Mouse (Mus musculus): Measurements from ENCODE around the gene Rerg. TPM values are rescaled to one million over a fixed set of nuclear protein-coding genes. Genes with fewer than 3 reads are reported as not detected.

Gene Rerg
- polyA plus RNA-seq, 1 experiment from 2014 or later = 5.7 TPM

DNA sequence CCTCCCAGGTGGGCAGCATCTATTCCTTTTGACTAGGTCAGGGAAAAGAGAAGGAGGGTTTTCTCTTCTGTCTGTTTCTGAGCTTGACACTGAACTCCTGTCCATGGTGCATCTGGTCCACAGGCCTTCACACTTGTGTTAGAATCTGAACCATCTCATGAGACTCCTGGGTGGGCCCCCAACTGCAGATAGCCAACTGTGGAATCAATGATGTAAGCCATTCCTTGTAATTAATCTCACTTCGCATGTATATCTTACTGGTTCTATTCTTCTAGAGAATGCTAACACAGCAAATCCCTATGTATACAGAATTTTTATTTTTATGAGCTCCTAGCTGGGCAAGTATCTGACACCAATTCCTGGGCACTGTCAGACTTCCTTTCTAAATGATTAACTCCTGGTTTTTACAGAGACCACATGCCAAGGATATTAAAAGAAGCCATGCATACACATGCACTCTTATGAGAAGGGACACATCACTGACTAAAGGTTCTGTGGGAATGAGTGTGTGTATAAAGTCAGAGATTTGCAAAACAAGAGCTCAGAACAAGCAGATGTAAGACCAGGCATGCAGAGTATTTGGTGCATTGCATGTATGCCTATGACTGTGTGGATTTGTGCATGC is 53.3 kb downstream of the Rerg start:
- H3K27ac ChIP-seq = no peak overlapping the region
- no peak for ATAC-seq (replicated peaks)

DNA sequence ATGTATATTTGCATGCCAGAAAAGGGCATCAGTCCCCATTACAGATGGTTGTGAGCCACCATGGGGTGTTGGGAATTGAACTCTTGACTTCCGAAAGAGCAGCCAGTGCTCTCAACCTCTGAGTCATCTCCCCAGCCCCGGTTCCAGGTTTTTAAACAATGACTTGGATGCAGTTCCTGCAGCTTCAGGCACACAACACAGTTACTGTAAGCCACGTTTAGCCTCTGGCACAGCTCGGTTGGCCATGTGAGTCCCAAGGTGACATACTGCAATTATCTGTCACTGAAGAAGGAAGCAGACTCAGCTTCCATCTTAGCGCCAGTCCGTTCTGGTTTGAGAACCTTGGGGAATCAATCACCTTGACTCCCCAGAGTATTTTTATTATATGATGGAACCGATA is 55.4 kb downstream of the Rerg start:
- H3K4me3 ChIP-seq = no peak overlapping the region
- no peak overlapping the region for H3K27ac ChIP-seq
- no peaks in the 10 kb centered on the region for H3K4me1 ChIP-seq
- no peaks in the 10 kb centered on the region for H3K9me3 ChIP-seq
- H3K27me3 ChIP-seq (replicated peaks) = no peaks in the 10 kb centered on the region
- H3K36me3 ChIP-seq (replicated peaks) = no peaks in the 10 kb centered on the region
- no peak for ATAC-seq (replicated peaks)
- WGBS = 86% methylated on average over 7 of the region's 7 CpGs
- H3K9ac ChIP-seq = no peak overlapping the region
- H3K4me2 ChIP-seq = no peak overlapping the region

More for the DNA sequence above, 53.3 kb downstream of the Rerg start:
- H3K9me3 ChIP-seq = no peaks in the 10 kb centered on the region
- no peak overlapping the region for H3K4me2 ChIP-seq
- H3K36me3 ChIP-seq (replicated peaks) = no peaks in the 10 kb centered on the region
- no peaks in the 10 kb centered on the region for H3K27me3 ChIP-seq (replicated peaks)
- no peak overlapping the region for H3K9ac ChIP-seq
- H3K4me1 ChIP-seq = no peaks in the 10 kb centered on the region
- H3K4me3 ChIP-seq = no peak overlapping the region
- 82% methylated on average over 1 of the region's 1 CpGs for WGBS

DNA sequence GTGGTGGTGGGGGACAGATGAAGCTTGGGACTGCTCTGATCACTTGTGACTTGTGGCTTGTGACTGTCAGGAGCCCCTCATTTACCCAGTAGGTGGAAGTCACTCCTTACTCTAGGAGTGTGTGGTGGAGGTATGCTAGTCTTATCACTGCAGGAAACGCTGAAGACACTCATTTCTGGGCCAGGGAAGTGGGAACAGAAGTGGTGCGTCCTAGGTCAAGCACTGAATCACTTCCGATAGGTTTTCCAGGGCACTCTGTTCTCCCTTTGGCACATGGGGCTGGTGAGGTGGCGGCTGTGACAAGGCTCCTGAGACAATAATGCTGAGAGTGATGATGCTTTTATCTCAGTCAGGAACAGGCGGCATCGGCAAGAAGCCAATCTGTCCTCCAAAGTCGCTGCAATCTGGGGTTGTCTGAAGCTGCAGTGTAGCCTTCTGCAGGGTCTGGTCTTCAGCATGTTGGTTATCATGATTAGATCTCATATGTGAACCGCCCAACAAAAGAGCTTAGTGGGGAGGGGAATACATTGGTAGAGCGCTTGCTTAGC is 59.0 kb downstream of the Rerg start:
- WGBS = 93% methylated on average over 9 of the region's 9 CpGs
- Histone ChIP-seq H3K27me3 (replicated peaks) (no peaks in the 10 kb centered on the region), H3K4me2 (no peak overlapping the region), H3K4me3 (no peak overlapping the region), H3K9ac (no peak overlapping the region), H3K27ac (no peak overlapping the region), H3K36me3 (replicated peaks) (no peaks in the 10 kb centered on the region), H3K4me1 (no peaks in the 10 kb centered on the region), H3K9me3 (no peaks in the 10 kb centered on the region)
- ATAC-seq (replicated peaks) = no peak

DNA sequence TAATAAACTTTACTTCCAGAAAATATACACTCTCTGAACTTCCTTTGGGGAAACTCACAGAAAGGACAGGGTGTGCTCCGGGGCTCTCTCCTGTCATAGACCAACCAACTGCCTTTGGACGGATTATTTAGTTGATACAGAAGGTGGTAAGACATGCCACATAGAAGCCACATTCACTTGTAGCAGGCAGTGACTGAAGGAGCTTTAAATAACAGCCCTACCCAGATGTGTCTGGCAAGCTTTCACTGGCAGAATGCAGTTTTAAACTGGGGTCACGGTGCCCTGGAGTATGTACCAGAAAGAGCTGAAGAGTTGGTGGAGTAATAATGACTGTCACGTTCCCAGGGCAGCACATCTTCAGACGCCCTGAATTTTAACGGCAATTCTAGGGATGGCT is 59.5 kb downstream of the Rerg start:
- Histone ChIP-seq H3K4me1 (no peaks in the 10 kb centered on the region), H3K27ac (no peak overlapping the region), H3K9ac (no peak overlapping the region), H3K4me3 (no peak overlapping the region), H3K36me3 (replicated peaks) (no peaks in the 10 kb centered on the region), H3K4me2 (no peak overlapping the region), H3K27me3 (replicated peaks) (no peaks in the 10 kb centered on the region), H3K9me3 (no peaks in the 10 kb centered on the region)
- WGBS = 84% methylated on average over 6 of the region's 6 CpGs
- ATAC-seq (replicated peaks) = no peak

DNA sequence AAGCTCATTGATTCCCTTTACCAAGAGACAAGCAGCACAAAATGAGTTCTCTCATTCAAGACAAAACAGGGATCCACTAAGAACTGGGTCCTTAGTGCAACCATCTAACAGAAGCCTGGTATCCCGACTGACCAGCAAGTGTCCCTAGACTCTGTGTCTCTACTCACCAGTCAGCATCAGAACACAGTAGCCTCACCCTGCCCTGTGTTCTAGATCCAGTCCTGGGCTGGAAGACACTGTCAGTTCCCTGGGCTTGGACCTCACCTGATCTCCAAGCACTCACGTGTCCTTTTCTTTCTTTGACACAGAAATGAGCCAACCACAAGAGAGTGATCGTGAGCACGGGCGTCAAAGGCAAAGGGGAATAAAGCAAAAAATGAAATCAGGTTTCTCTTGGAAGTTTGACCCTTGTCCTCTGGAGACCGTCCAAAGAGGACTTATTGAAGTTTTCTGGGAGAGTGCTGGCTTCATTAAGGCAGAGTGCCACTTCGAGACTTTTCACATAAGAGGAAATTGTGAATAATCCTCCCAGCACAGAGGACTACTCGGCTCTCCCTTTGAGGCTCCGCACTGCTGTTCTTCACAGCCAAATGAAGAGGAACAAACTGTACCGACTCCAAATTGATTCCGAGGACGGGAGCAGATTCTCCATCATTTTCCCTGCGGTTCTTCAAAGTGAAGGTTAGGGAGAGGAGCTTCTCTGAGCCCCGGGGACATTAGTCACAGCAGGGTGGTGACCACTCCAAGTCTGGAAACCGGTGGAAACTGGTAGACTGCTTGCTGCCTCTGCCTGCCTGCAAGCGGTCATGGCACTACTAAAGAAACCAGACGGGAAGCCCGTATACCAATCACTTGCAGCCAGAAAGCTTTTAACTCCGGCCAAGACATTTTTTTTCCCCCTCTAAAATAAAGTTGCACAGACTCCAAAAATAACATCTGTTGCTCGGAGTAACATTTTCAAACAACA is 60.2 kb downstream of the Rerg start:
- no peak overlapping the region for H3K4me3 ChIP-seq
- no peaks in the 10 kb centered on the region for H3K4me1 ChIP-seq
- no peak overlapping the region for H3K4me2 ChIP-seq
- no peak for ATAC-seq (replicated peaks)
- H3K9ac ChIP-seq = no peak overlapping the region
- no peaks in the 10 kb centered on the region for H3K27me3 ChIP-seq (replicated peaks)
- WGBS = 80% methylated on average over 20 of the region's 20 CpGs
- no peak overlapping the region for H3K27ac ChIP-seq
- H3K9me3 ChIP-seq = no peaks in the 10 kb centered on the region
- H3K36me3 ChIP-seq (replicated peaks) = no peaks in the 10 kb centered on the region

DNA sequence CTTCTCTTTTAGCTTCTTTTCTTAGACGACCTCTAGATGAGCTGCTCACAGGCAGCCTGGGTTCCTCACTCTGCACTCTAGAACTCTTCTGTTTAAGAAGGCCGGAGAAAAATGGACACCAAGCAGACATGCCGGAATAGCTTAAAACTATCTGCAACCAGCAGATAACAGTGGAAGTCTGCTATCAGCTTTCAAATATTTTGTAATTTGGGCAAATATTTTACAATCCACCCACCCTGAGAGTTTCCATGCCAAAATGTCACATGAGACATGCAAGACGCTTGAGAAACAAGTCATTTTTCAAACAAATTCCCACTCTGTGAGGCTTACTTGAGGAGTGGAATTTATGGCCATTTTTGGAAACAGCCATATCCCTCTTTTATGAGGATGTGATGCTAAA is 65.0 kb downstream of the Rerg start:
- Histone ChIP-seq H3K36me3 (replicated peaks) (no peaks in the 10 kb centered on the region), H3K4me3 (no peak overlapping the region), H3K27ac (no peak overlapping the region), H3K4me1 (no peaks in the 10 kb centered on the region), H3K9ac (no peak overlapping the region), H3K27me3 (replicated peaks) (no peaks in the 10 kb centered on the region), H3K4me2 (no peak overlapping the region), H3K9me3 (no peaks in the 10 kb centered on the region)
- no peak for ATAC-seq (replicated peaks)
- WGBS = 90% methylated on average over 4 of the region's 4 CpGs

DNA sequence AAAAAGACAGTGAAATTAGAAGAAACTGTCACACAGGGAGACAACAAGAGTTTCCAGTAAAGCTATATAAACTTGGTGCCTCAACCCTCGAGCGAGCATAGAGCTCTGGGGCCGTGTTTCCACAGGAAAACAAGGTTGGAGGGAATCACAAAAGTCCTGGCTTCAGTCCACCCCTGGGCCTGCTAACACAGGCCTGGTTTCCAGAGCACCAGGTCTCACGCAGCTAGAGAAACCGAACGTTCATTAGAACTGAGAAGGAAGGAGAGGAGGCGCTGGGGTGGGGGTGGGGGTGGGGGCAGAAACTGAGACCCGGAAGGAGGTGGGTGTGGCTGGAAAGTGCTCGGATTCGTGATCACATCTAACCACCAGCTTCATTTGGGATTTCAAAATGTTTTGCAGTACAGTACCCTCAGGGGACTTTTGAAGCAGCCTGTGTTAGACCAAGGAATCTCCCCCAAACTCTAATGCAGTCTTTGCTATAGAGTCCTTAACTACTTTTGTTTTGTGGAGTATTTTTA is 67.6 kb downstream of the Rerg start:
- no peaks in the 10 kb centered on the region for H3K27me3 ChIP-seq (replicated peaks)
- no peak overlapping the region for H3K27ac ChIP-seq
- H3K36me3 ChIP-seq (replicated peaks) = no peaks in the 10 kb centered on the region
- no peak overlapping the region for H3K9ac ChIP-seq
- H3K4me2 ChIP-seq = no peak overlapping the region
- no peak for ATAC-seq (replicated peaks)
- 0 out of 2 replicates have a peak, but pooled peaks cover 3% of the 10 kb centered on the region for H3K4me1 ChIP-seq
- H3K9me3 ChIP-seq = no peaks in the 10 kb centered on the region
- H3K4me3 ChIP-seq = no peak overlapping the region
- 51% methylated on average over 10 of the region's 10 CpGs for WGBS

DNA sequence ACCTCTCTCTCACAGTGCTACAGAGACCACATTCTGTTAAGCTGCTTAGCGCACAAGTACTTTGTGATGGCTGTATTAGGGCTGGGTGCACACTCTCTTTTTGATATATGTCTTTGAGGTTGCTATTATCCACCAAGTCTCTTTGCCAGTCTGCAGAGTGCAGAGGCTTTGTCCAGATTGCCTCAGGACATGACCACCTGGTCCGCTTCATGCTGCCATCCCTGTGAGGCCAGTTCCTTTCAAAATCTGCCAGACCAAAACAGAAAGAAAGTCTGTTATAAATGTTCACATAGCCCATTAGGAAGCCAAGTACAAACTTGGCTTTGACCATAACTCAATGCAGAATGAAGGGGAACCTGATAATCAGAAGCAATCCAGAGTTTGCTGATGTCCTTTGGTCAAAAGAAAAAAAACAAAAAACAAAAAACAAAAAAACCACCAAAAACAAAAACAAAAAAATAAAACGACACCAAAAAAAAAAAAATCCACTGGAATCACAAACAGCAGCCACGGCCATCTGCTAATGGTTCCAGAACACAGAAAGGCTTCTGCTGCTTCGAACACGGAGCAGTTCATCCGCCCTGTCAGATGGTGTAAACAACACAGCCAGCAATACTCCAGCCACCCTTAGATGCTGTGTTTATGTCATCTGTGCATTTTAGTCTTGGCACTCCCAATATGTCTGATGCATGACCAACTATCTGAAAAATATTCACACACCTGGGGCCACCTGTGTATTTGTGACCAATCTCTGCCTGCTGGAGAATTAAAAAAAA is 68.2 kb downstream of the Rerg start:
- H3K27me3 ChIP-seq (replicated peaks) = no peaks in the 10 kb centered on the region
- H3K4me3 ChIP-seq = no peak overlapping the region
- WGBS = 81% methylated on average over 7 of the region's 7 CpGs
- no peaks in the 10 kb centered on the region for H3K36me3 ChIP-seq (replicated peaks)
- H3K27ac ChIP-seq = no peak overlapping the region
- H3K9ac ChIP-seq = no peak overlapping the region
- 0 out of 2 replicates have a peak, but pooled peaks cover 3% of the 10 kb centered on the region for H3K4me1 ChIP-seq
- no peak overlapping the region for H3K4me2 ChIP-seq
- ATAC-seq (replicated peaks) = no peak
- H3K9me3 ChIP-seq = no peaks in the 10 kb centered on the region

DNA sequence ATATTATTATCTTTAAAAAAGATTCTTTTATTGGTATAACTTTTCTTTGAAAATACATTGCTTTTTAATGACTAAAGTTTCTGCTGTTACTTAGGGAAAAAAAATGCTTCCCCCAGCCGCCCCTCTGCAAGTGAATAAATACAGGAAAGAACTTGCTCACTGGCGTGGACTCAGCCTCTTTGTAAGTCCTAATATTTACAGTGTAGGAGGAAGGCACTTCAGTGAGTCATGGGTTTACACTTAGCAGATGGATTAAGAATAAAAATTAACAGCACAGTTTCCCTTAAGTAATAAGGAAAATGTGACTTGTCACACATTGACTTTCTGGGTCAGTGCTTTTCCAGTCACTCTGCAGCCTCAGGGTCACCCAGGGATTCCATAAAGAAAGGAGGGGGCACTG is 70.0 kb downstream of the Rerg start:
- Histone ChIP-seq H3K4me3 (no peak overlapping the region), H3K4me2 (no peak overlapping the region), H3K9ac (no peak overlapping the region), H3K4me1 (0 out of 2 replicates have a peak, but pooled peaks cover 3% of the 10 kb centered on the region), H3K36me3 (replicated peaks) (no peaks in the 10 kb centered on the region), H3K27ac (no peak overlapping the region), H3K9me3 (no peaks in the 10 kb centered on the region), H3K27me3 (replicated peaks) (no peaks in the 10 kb centered on the region)
- no peak for ATAC-seq (replicated peaks)
- 74% methylated on average over 2 of the region's 2 CpGs for WGBS

DNA sequence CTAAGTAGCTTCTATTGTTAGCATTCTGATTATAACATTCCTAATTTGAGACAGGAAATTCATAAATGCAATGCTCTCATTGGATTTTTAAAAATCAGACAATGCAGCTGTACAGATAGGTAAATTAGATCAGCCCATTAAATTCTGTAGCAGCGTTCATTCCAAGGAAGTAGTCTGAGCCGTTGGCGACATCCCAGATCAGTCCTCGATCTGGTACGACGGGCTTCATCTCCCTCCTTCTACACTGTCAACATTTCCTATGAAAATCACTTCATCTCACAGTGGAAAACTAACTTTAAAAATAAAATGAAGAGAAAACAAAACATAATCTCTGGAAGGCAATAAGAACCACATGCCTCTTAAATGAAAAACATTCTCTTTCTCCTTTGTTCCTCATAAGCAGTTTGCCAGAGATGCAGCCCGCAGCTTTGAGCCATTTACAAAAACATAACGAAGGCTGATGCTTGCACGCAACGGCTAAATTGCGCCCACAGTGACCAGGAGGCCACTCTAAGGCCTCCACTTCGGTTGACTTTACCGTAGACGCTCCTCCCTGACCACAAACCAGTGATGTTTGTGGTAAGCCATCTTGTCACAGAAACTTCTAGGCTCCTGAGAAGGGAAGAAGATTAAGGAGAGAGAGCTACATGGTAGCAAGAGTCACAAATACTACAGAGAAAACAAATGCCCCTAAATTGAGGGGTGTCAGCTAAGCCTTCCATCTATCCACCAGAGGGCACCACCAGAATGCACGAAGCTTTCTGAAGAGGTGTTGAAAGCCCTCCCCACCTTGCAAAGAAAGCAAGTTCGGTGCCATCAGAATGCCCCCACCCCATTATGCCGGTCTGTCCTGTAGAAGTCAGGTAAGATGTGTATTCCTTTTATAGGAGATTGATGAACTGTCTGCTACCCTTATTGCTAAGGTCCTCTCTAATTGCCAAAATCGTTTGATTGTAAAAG is 71.8 kb downstream of the Rerg start:
- H3K27ac ChIP-seq = no peak overlapping the region
- no peaks in the 10 kb centered on the region for H3K36me3 ChIP-seq (replicated peaks)
- no peak overlapping the region for H3K4me3 ChIP-seq
- no peak overlapping the region for H3K9ac ChIP-seq
- 57% methylated on average over 18 of the region's 18 CpGs for whole genome bisulfite sequencing
- no peak overlapping the region for H3K4me2 ChIP-seq
- no peak for ATAC-seq (replicated peaks)
- H3K4me1 ChIP-seq = 0 out of 2 replicates have a peak, but pooled peaks cover 3% of the 10 kb centered on the region
- H3K9me3 ChIP-seq = no peaks in the 10 kb centered on the region
- H3K27me3 ChIP-seq (replicated peaks) = no peaks in the 10 kb centered on the region

DNA sequence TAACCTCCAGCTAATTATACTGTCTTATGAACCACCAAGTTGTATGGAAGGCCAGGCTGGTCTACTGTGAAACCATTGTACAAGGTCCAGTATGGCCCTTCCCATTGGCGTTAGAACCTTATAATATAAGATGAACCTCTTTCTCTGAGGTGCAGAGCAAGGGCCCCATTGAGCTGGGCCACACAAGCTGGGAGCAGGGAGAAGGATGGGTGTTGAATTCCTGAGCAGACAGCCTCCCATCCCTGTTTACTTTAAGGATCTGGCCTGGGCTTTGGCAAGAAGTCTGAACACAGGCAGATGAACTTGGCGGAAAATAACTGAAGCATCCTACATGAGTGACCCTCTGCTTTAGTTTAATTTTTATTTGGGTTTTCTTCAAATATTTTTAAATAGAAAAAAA is 75.8 kb downstream of the Rerg start:
- Histone ChIP-seq H3K36me3 (replicated peaks) (no peaks in the 10 kb centered on the region), H3K9ac (no peak overlapping the region), H3K4me1 (0 out of 2 replicates have a peak, but pooled peaks cover 3% of the 10 kb centered on the region), H3K27ac (no peak overlapping the region), H3K4me2 (no peak overlapping the region), H3K9me3 (no peaks in the 10 kb centered on the region), H3K27me3 (replicated peaks) (no peaks in the 10 kb centered on the region), H3K4me3 (no peak overlapping the region)
- WGBS = 76% methylated on average over 2 of the region's 2 CpGs
- ATAC-seq (replicated peaks) = no peak
